Mouse (Mus musculus): Measurements from ENCODE around the gene Ift27.
A peak's percentile ranks its signal among the peaks of the same experiment; 100 is the strongest.

Gene Ift27

GRCm38 (mm10) chr15:78171651-78172050 lies 2.3 kb downstream of the Ift27 start:
- no peak for DNase-seq

- no peak for DNase-seq
These were observed 3.2 kb downstream of the Ift27 start for GRCm38 (mm10) chr15:78170708-78171107.

GRCm38 (mm10) chr15:78169566-78169965 lies 4.3 kb downstream of the Ift27 start:
- no peak for DNase-seq

DNA sequence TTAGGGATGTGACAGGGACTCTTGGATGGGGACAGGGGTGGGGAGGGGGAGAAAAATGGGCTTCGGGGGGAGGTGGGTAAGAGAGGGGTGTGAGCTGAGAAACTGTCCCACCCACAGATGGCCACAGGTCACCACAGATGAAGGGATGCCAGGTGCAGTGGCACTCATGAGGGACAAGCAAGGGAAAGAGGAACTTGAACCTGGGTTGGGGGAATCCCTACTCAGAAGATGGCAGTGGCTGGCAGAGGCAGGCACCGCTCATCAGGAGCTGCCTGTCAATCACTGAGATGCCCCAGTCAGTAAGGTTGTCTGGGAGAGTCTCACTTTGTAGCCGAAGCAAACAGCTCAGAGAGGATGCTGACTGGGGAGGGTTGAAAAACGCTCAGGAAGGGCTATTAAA lies 8.6 kb downstream of the Ift27 start:
- DNase-seq: no peak

DNA sequence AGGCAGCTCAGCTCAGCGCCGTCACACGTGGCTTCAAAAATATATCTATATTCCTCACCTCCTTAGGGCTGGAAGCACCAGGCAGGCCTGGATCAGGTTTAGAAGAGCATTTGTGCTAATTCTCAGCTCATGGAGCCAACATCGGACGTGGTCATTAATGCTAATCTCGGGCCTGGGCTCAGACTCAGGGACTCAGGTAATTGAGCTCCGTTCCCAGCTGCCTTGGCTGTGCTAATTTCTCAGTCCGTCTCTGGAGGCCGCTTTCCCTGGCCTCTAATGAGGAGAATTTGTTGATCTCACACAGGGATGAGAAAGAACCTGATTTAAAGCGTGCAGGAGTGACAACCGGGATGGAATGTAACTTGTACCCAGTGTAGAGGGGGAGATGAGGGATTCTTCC lies 9.4 kb downstream of the Ift27 start:
- DNase-seq: no peak

GRCm38 (mm10) chr15:78161946-78162345 lies 12.0 kb downstream of the Ift27 start:
- DNase-seq: no peak

DNA sequence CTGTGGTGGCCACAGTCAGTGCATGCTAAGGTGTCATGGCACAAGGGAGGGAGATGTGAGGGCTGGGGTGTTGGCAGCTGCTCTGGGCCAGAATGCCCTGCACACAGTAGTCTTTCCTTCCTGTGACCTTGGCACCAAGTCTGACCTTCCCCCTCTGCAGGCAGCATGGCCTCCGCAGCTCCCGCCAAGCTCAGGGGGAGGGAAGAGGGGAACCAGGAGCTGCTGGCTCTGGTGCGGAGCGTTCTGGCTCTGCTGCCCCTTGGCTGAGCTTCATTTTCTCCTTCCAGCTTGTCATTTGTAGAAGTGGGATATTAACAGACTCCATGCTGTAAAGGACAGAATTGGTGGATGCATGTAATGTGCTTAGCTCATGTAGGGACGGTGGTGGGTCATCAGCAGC lies 15.6 kb downstream of the Ift27 start:
- no peak for DNase-seq

- no peak for DNase-seq
These were observed 16.1 kb downstream of the Ift27 start for GRCm38 (mm10) chr15:78157824-78158223.

DNA sequence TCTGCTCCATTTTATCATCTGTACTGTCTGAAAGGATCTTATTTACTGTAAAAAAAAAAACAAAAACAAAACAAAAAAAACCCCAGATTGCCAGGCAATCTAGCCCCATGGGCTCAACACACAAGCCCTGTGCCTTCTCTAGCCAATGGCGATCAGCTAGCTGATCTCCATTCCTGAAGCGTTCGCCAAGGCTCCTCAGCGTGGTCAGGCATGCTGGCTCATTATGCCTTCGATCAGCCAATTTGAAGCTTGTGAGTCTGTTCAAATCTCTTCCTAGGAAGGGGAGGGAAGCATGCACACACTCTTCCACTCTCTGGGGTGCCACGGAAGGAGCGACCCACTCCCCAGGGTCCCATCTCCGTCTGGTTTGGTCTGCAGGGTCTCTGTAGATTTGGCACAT lies 16.6 kb downstream of the Ift27 start:
- DNase-seq: no peak

DNA sequence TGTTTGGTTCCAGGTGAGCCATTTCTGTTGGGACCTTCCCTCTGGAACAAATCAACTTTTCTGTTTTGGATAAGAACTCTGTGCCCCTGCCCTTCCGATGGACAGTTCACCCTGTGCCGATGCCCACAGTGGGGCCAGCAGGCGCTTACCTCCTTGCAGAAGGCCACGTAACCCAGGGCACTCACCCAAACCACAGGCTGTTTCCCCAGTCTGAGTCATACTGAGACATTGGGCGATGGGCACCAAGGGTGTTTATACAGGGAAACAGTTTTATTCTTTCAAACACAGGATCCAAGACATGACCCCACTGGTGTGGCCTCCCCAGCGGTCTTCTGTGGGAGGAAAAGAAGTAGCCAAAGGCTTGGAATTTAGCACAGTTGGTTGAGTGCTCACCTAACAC lies 18.5 kb downstream of the Ift27 start:
- no peak for DNase-seq

DNA sequence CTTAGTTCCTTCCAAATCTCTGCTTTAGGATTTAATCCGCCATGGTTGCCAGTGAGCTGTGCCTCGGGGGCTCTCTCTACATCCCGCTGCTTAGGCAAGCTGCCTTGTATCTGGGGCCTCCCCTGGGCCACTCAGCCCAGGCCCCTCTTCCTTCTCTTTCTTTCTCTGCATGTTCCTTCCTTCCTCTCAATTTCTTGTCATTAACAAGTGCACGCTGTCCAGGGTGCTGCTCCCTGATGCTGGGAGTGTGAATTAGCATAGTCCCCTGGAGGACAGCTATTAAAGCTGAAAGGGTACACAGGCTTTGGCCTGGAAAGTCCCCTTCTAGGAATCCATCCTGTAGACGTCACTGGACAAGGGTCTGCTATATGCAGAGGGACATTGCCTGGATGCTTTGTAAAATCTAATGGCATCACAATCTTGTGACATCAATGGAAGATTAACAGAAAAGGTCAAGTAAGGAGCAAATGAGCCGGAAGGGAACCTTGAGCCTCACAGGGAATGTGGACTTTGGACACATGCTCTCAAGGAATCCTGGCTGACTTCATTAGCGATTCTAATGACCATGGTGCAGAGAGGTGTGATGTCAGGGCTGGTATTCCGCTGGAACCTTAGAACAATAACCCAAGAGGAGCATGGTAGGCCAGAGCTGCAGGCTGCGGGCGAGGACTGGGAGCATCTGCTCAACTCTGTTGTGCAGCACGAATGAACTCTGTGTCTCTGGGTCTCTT lies 20.7 kb downstream of the Ift27 start:
- no peak for DNase-seq

GRCm38 (mm10) chr15:78148565-78148964 lies 25.3 kb downstream of the Ift27 start:
- no peak for DNase-seq

DNA sequence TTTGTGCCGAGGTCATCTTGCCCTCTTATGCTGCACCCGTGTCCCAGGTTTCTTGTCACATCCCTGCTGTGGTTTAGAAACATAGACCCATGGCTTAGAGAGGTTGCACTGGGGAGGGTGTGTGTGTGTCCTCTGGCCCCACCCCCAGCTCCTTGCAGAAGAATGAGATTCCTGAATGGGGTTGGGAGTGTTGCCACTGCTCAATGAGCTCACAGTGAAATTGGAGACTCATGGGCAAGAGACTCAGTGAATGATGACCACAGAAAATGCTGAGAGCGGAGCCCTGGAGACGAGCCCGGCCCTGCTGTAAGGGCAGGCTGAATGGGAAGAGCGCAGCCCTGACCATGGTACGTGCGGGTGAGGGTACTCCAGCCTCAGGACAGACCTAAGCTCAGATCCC lies 33.7 kb downstream of the Ift27 start:
- no peak for DNase-seq

- no peak for DNase-seq
These were observed 39.3 kb downstream of the Ift27 start for GRCm38 (mm10) chr15:78134606-78135005.

- no peak for DNase-seq
These were observed 40.5 kb downstream of the Ift27 start for GRCm38 (mm10) chr15:78133389-78133788.

GRCm38 (mm10) chr15:78119704-78120103 lies 54.2 kb downstream of the Ift27 start, which contains the start of gene Cacng2:
TSS of gene Cacng2 (minus strand) at chr15:78120028.
- peak; percentile 92 for DNase-seq

DNA sequence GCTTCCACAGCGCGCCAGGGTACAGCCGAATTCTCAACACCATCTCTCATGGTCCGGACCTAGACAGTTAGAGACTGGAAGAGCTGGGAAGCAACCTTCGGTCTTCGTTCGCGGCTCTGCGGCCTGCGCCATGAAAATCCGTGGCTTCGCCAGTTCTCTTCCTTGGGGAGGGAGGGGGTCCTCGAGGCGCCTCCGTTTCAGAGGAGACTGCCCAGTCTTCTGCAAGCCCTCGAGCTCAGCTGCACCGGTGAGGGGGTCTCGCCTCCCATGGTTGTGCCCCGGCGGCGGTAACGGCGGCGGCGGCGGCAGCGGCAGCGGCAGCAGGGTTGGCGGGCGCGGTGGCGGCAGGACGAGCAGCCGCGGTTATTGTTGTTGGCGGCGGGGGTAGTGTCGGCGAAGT lies 54.7 kb downstream of the Ift27 start:
- DNase-seq: no peak

GRCm38 (mm10) chr15:78118275-78118995 lies 55.5 kb downstream of the Ift27 start:
- no peak for DNase-seq

GRCm38 (mm10) chr15:78117731-78118130 lies 56.2 kb downstream of the Ift27 start:
- DNase-seq: no peak

DNA sequence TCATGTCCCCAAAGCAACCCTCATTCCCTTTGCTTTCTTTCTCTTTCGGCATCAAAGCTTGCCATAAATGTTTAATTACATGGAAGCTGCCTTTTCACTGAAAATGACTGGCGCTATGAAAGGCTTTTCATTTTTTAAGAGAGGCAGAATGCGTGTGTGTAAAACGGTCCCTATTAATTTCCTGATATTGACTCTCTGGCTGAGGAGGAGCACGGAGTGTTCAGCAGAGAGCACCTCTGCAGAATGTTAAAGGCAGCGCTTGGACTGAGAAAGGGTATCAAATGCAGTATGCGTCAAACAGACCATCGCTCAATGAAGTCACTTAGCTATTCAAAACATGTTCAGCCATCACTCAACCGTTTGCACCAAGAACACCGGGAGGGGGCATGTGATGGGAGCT lies 57.0 kb downstream of the Ift27 start:
- DNase-seq: no peak

GRCm38 (mm10) chr15:78116244-78116643 lies 57.7 kb downstream of the Ift27 start:
- DNase-seq: no peak
